Mouse (Mus musculus): ENCODE data around the gene Bok. TPM values are rescaled to one million over a fixed set of nuclear protein-coding genes. Genes with fewer than 3 reads are reported as not detected.

The Bok gene
- 0.06 TPM in 1 of 2 replicates, not detected in the other for polyA plus RNA-seq (2012)

- TF ChIP-seq GATA1 (IDR thresholded peaks at IDR 0.05; ENCODE audit: low read length) (no peak), TAL1 (IDR thresholded peaks at IDR 0.05; ENCODE audit: low read length) (no peak)
- H3K4me1 ChIP-seq (ENCODE audit: control insufficient read depth) = peaks cover 2% of the 10 kb centered on the region; the same call in 1 of the 2 replicates
- H3K4me3 ChIP-seq (replicated peaks) = peak within 1 kb of the TSS; percentile 31
- H3K9me3 ChIP-seq (ENCODE audit: control insufficient read depth, low read length) = no peaks in the 10 kb centered on the region; the same call in 1 of the 2 replicates
- H3K27me3 ChIP-seq (ENCODE audit: control insufficient read depth) = peaks cover 48% of the 10 kb centered on the region
- H3K36me3 ChIP-seq (ENCODE audit: control insufficient read depth) = no peaks in the 10 kb centered on the region
Observed at GRCm38 (mm10) chr1:93685401-93686244, at the start of gene Bok. TSS of gene Bok (plus strand) at chr1:93685660.

- TF ChIP-seq TAL1 (IDR thresholded peaks at IDR 0.05; ENCODE audit: low read length) (no peak), GATA1 (IDR thresholded peaks at IDR 0.05; ENCODE audit: low read length) (no peak)
- Histone ChIP-seq H3K27me3 (ENCODE audit: control insufficient read depth) (no peaks in the 10 kb centered on the region), H3K36me3 (ENCODE audit: control insufficient read depth) (peaks cover 10% of the 10 kb centered on the region), H3K4me1 (ENCODE audit: control insufficient read depth) (peaks cover 39% of the 10 kb centered on the region), H3K9me3 (ENCODE audit: control insufficient read depth, low read length) (no peaks in the 10 kb centered on the region), H3K4me3 (replicated peaks) (peak overlapping the region; percentile 70)
Observed at GRCm38 (mm10) chr1:93636211-93636897, 49.1 kb upstream of the Bok start.

- no peak for TF ChIP-seq GATA1 (IDR thresholded peaks at IDR 0.05; ENCODE audit: low read length)
- no peak for TF ChIP-seq TAL1 (IDR thresholded peaks at IDR 0.05; ENCODE audit: low read length)
- Histone ChIP-seq H3K36me3 (ENCODE audit: control insufficient read depth) (no peaks in the 10 kb centered on the region), H3K4me3 (replicated peaks) (no peak overlapping the region), H3K27me3 (ENCODE audit: control insufficient read depth) (no peaks in the 10 kb centered on the region), H3K9me3 (ENCODE audit: control insufficient read depth, low read length) (no peaks in the 10 kb centered on the region), H3K4me1 (ENCODE audit: control insufficient read depth) (no peaks in the 10 kb centered on the region)
Observed at GRCm38 (mm10) chr1:93641978-93642377, 43.5 kb upstream of the Bok start.

GRCm38 (mm10) chr1:93642692-93643091 lies 42.8 kb upstream of the Bok start:
- no peaks in the 10 kb centered on the region for H3K4me1 ChIP-seq (ENCODE audit: control insufficient read depth)
- no peaks in the 10 kb centered on the region for H3K9me3 ChIP-seq (ENCODE audit: control insufficient read depth, low read length)
- TF ChIP-seq TAL1 (IDR thresholded peaks at IDR 0.05; ENCODE audit: low read length) = no peak
- no peak for TF ChIP-seq GATA1 (IDR thresholded peaks at IDR 0.05; ENCODE audit: low read length)
- no peaks in the 10 kb centered on the region for H3K36me3 ChIP-seq (ENCODE audit: control insufficient read depth)
- H3K27me3 ChIP-seq (ENCODE audit: control insufficient read depth) = no peaks in the 10 kb centered on the region
- H3K4me3 ChIP-seq (replicated peaks) = no peak overlapping the region

- H3K27me3 ChIP-seq (ENCODE audit: control insufficient read depth) = peaks cover 2% of the 10 kb centered on the region; the same call in 1 of the 2 replicates
- H3K4me1 ChIP-seq (ENCODE audit: control insufficient read depth) = peaks cover 10% of the 10 kb centered on the region
- H3K9me3 ChIP-seq (ENCODE audit: control insufficient read depth, low read length) = no peaks in the 10 kb centered on the region
- no peaks in the 10 kb centered on the region for H3K36me3 ChIP-seq (ENCODE audit: control insufficient read depth)
- no peak overlapping the region for H3K4me3 ChIP-seq (replicated peaks)
- TF ChIP-seq TAL1 (IDR thresholded peaks at IDR 0.05; ENCODE audit: low read length) = no peak
- no peak for TF ChIP-seq GATA1 (IDR thresholded peaks at IDR 0.05; ENCODE audit: low read length)
Observed at GRCm38 (mm10) chr1:93649604-93650172, 35.8 kb upstream of the Bok start.

- Histone ChIP-seq H3K4me1 (ENCODE audit: control insufficient read depth) (peaks cover 7% of the 10 kb centered on the region), H3K27me3 (ENCODE audit: control insufficient read depth) (peaks cover 3% of the 10 kb centered on the region; the same call in 1 of the 2 replicates), H3K9me3 (ENCODE audit: control insufficient read depth, low read length) (no peaks in the 10 kb centered on the region), H3K4me3 (replicated peaks) (no peak overlapping the region), H3K36me3 (ENCODE audit: control insufficient read depth) (no peaks in the 10 kb centered on the region)
- TF ChIP-seq GATA1 (IDR thresholded peaks at IDR 0.05; ENCODE audit: low read length) (peak; percentile 46), TAL1 (IDR thresholded peaks at IDR 0.05; ENCODE audit: low read length) (no peak)
Observed at GRCm38 (mm10) chr1:93654275-93654674, 31.2 kb upstream of the Bok start.

GRCm38 (mm10) chr1:93654798-93655197 lies 30.7 kb upstream of the Bok start:
- Histone ChIP-seq H3K36me3 (ENCODE audit: control insufficient read depth) (no peaks in the 10 kb centered on the region), H3K4me1 (ENCODE audit: control insufficient read depth) (peaks cover 2% of the 10 kb centered on the region), H3K9me3 (ENCODE audit: control insufficient read depth, low read length) (no peaks in the 10 kb centered on the region), H3K4me3 (replicated peaks) (no peak overlapping the region), H3K27me3 (ENCODE audit: control insufficient read depth) (peaks cover 4% of the 10 kb centered on the region; the same call in 1 of the 2 replicates)
- TF ChIP-seq TAL1 (IDR thresholded peaks at IDR 0.05; ENCODE audit: low read length) (no peak), GATA1 (IDR thresholded peaks at IDR 0.05; ENCODE audit: low read length) (no peak)

- Histone ChIP-seq H3K4me1 (ENCODE audit: control insufficient read depth) (no peaks in the 10 kb centered on the region), H3K27me3 (ENCODE audit: control insufficient read depth) (peaks cover 4% of the 10 kb centered on the region; the same call in 1 of the 2 replicates), H3K36me3 (ENCODE audit: control insufficient read depth) (no peaks in the 10 kb centered on the region), H3K4me3 (replicated peaks) (no peak overlapping the region), H3K9me3 (ENCODE audit: control insufficient read depth, low read length) (no peaks in the 10 kb centered on the region)
- TF ChIP-seq TAL1 (IDR thresholded peaks at IDR 0.05; ENCODE audit: low read length) (no peak), GATA1 (IDR thresholded peaks at IDR 0.05; ENCODE audit: low read length) (no peak)
Observed at GRCm38 (mm10) chr1:93656325-93657024, 29.0 kb upstream of the Bok start.

Measured in erythroblast, embryonic 14.5 days (primary cell).